Mouse (Mus musculus): ENCODE measurements around the gene Slc4a2.
"Not testable (repeated sequence)": the region's sequence is repeated elsewhere in the genome, so short reads cannot be mapped to it uniquely, and the experiment has no call there.

The Slc4a2 gene

DNA sequence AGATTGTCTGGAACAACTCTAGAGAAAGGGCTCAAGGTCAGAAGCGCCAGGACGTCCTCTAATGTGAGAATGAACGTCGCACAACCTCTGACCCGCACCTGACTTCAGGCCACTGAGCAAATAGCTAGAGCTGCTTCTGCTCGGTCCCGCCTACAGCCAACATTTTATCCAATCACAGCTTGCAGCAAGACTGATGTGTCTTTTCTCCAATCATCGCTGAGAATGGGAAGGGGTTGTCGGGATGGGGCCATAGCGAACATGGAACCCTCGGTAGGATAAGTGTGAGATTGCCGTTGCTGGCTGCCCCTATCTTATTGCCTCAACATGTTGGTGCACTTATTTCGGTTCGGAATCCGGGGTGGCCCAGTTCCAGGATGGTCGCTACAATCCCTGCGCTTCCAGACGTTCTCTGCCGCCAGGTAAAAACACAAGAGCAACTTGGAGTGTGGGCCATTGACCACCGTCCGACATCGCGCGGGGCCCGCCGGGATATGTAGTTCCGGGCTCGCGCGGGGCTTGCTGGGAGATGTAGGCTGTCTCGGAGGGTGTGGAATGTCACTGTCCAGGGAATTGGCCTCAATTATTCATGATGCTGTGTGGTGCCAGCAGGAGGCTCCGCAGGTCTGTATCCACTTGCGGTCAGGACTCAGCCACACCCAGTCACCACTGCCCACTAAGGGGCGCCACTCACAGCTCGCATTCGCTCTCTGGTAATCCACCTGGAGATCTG is 29.3 kb upstream of the Slc4a2 start:
- DNase-seq, result peak; percentile 92

GRCm38 (mm10) chr5:24396254-24396653 is 27.4 kb upstream of the Slc4a2 start:
- not testable (repeated sequence) for DNase-seq

- no peak for DNase-seq
Observed at GRCm38 (mm10) chr5:24399686-24400085, 24.0 kb upstream of the Slc4a2 start.

- DNase-seq, result no peak
Observed at GRCm38 (mm10) chr5:24400362-24400761, 23.3 kb upstream of the Slc4a2 start.

- no peak for DNase-seq
Observed at GRCm38 (mm10) chr5:24400911-24401605, 22.6 kb upstream of the Slc4a2 start.

GRCm38 (mm10) chr5:24401969-24402368 is 21.7 kb upstream of the Slc4a2 start:
- DNase-seq, result no peak

DNA sequence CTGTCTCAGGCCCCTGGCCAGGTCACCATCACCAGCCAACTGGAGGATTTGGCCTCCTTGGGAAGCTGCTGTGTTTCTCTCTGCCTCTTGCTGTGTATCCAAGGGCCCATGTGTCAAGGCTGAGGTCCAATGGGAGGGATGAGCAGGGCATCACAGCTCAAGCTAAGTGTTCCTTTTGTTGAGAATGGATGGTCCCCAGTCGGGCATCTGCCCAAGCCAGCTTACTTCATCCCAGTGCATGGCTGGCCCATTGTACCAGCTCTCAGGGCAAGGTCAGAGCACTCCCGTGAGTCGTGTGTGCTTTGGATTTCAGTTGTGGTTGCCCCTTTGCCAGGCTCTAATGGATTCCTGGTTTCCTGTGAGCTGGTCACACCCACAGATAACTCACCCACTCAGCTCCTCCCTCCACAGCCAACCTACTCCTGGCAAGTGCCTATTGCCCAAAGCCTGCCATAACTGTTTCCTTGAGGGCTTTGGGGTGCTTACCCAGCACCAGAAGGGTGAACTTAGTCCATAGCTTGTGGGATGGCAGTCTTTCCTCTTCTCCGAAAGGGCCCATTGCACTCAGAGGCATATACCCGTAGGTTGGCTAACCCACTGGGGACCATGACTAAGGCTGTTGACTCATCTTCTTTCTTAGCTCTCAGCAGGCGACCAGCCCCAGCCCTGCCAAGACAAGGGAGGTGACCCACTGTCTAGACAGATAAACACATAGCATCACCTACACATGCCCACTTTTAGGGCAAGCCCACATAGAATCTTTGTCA is 18.9 kb upstream of the Slc4a2 start:
- no peak for DNase-seq

- no peak for DNase-seq
Observed at GRCm38 (mm10) chr5:24405389-24405876, 18.2 kb upstream of the Slc4a2 start.

- DNase-seq, result no peak
Observed at GRCm38 (mm10) chr5:24408651-24409050, 15.0 kb upstream of the Slc4a2 start.

- DNase-seq, result no peak
Observed at GRCm38 (mm10) chr5:24409466-24409865, 14.2 kb upstream of the Slc4a2 start.

DNA sequence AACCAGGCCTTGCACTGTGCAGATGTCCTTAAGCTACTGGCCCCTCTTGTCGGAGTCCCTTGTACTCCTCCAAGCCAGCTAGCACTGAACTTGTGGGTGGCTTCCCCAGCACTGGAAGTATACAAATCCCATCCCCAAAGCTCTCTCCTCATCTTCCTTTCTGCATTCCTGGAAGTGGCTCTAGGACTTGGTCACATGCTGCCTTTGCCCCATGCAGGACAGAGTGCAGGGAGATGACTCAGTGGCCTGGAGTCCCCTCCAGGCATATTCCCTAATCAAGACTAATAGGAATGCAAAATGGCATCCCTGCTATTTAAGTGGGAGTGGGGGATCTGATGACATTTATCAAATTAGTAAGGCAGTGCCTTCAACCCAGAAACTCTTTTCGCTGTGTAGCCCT is 11.6 kb upstream of the Slc4a2 start:
- no peak for DNase-seq

DNA sequence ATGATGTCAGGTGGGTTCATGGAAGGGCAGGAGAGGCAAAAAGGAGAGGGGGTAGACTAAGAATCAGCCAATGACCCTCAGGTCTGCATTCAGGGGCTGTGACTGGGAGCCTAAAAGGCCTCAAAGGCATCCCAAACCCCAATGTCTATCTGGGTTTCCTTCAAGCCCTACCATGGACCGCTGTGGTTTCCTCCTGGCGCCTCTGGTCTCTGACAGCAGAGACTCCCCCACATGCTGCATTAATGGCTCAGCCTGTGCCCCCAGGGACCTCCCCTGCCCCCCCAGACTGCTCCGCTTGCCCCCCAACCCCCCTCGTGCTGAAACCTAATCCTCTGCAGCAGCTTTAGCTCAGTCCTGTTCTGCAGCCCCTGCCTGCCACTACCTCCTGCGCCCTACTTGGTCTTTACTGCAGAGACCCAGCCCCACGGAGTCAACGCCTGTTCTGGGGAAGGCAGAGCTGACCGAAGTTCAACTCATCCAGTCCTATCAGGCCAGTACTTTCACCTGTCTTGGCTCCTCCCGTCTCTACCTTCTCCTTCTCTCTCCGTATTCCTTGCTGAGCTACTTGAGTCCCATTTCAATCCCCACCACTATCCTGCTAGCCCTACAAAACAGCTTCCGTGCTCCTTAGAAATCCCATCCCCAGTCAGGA is 10.5 kb upstream of the Slc4a2 start, which contains the start of gene Asic3:
Gene Asic3, plus strand, starts transcription at position 351 of the 652 bp plus-strand sequence.
- no peak for DNase-seq

- DNase-seq, result no peak
Observed at GRCm38 (mm10) chr5:24413938-24414337, 9.7 kb upstream of the Slc4a2 start.

DNA sequence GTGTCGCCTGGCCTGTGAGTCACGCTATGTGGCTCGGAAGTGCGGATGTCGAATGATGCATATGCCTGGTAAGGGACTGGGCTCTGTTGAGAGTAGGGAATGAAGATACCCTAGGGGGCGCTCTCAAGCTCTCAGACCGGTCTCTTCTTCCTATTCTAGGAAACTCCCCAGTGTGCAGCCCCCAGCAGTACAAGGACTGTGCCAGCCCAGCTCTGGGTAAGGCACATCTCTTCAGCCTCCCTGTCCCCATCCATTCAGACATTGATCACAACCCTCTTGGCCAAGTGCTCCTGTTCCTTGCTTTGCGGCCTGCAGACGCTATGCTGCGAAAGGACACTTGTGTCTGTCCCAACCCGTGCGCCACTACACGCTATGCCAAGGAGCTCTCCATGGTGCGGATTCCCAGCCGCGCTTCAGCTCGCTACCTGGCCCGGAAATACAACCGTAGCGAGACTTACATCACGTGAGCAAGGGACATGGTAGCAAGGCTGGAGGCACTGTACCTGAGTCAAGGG is 7.4 kb upstream of the Slc4a2 start:
- DNase-seq, result peak; percentile 80

- DNase-seq, result no peak
Observed at GRCm38 (mm10) chr5:24417587-24417986, 6.0 kb upstream of the Slc4a2 start.

DNA sequence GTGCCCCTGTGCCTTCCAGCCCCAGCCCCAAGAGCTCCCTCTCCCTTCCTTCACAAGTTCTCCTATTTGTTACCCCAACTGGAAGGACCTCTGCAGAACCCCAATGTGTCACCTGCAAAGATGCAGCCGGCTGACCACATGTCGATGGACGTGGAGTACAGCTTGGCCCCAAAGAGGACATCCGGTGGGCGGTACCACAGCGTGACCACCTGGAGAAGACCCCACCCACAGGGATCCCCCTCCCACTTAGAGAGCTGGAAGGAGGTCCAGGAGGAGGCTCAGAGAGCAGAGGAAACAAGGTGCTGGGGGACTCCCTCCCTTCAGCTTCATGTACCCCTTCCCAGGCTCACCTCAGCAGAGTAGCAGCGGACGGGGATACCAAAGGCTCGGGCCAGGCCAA is 3.3 kb upstream of the Slc4a2 start:
- no peak for DNase-seq

- peak; percentile 42 for DNase-seq
Observed at GRCm38 (mm10) chr5:24424004-24424781, 556 bp downstream of the Slc4a2 start.

DNA sequence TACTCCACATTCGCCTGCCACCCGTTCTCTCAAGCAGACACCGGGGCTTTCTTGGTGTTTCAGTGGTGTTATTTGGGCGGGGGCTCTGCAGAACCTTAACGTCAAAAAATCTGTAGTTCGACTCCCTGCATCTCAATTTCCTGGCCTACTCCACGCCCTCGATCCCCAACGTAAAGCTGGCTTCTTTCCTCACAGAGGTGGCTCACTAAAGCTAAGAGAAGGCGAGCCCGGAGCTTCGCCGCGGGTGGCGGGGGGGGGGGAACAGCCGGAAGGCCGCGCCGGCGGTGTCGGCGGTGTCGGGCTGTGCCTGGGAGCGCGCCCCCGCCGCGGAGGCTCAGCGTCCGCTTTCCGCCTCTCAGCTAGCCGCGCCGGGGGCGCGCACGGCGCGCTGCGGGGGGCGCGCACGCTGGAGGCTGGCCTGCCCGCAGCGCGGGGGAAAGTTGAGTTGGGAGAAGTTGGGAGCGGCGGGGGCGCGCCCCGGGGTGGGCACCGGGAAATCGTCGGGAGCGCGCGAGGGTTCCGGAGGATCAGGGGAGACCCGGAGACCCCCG is 1.3 kb downstream of the Slc4a2 start:
- DNase-seq, result peak; percentile 86

DNA sequence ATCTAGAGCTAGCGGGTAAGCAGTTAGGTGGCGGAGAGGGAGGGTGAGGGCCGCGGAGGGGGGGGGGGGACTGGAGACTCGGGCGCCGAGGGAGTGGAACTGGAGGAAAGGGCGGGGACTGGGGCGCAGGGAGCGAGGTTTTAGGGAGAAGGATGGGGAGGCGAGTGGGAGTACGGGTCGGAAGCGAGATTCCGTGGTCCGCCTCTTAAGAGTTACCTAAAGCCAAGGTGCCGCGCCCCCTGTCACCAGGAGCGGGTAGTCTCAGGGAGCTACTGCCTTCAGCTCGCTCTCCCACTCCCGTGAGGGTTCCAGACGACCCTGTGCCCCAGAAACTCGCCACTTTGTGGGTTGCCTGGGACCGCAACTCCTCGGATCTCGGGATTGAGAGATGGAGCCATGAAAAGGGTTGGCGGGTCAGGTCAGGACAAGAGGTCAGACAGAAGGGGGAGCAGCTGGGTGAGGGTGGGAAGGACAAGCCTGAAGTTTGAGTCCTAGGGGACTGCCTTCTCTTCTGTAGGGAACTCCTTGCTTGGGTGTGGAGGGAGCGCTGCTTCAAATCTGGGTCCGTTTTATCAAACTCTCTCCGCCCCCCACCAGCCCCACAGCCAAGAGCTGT is 1.9 kb downstream of the Slc4a2 start:
- DNase-seq, result peak; percentile 56

DNA sequence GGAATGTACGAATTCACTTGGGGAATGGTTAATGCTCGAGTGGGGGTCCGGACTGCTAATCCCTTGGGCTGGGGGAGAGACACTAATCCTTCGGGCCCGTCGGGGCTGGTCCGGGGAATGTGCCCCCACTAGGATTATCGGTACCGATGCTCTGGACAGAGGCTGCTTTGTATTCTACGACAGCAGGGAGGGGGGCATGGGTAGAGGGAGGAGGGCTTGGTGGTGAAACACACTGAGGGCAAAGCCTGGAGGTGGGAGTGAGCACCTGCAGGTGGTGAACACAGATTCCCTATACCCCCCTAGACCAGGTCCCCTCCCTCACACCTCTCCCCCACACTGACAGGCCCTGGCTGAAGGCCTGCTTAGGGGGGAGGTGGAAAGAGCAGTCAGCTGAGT is 2.4 kb downstream of the Slc4a2 start:
- DNase-seq, result no peak

All from lung, postnatal 14 days (tissue).